Comparison of ENCODE assay signal across 8 mouse cellular contexts in the genomic region with DNA sequence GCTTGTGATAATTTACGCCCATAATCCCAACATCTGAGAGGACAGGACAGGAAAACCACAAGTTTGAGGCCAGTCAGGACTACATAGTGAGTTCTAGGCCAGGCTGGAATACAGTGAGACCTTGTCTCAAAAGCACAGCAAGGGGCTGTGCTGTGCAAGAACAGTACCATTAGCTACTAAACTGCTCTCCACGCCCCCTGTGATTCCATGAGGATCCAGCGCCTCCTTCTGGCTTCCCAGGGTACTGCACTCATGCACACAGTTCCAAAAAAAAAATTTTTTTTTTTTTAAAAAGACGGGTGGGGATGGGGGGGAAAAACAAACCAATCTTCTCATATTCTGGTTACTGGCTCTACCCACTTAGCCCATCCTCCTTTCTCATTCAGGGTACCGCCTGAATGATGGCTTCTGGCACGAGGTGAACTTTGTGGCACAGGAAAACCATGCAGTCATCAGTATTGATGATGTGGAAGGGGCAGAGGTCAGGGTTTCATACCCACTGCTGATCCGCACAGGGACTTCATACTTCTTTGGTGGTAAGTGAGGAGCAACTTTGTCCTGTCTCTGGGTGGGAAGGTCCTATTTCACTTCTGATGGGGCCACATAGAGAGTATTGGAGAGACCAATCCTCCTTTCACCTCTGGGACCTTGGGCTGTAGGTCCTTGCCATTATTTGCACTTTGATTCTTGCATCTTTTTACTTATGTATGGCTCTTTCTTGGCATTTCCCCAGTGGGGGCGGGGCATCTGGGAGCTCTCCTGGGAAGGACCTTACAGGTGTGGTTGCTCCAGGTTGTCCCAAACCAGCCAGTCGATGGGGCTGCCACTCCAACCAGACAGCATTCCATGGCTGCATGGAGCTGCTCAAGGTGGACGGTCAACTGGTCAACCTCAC. TPM values are rescaled to one million over a fixed set of nuclear protein-coding genes. Genes with fewer than 3 reads are reported as not detected.
DNase-seq lines count a peak whose midpoint lies in the region; ATAC-seq and TF ChIP-seq lines count a peak whose summit lies in the region.

No protein-coding gene starts in this region.

- H3K9ac ChIP-seq in hindbrain, embryonic 16.5 days (ENCODE audit: low read depth, low read length), result no peak overlapping the region
- H3K9ac ChIP-seq in intestine, embryonic 16.5 days (ENCODE audit: low read depth, low read length), result no peak overlapping the region
- no peak overlapping the region for H3K9ac ChIP-seq in midbrain, postnatal 0 days (replicated peaks; ENCODE audit: low read length, poor library complexity, severe bottlenecking)

- peak; percentile 74 for DNase-seq in hindbrain, embryonic 10.5 days (ENCODE audit: low spot score)
- DNase-seq in urinary bladder, adult 2 months (ENCODE audit: low spot score), result peak; percentile 51
- no peak for DNase-seq in urinary bladder, postnatal 10 days (ENCODE audit: low spot score)
- peak; percentile 90 to 95 for DNase-seq in cerebellum, postnatal 10 days
- DNase-seq in midbrain, postnatal 0 days (ENCODE audit: low spot score), result peak; percentile 82
- no peak for DNase-seq in right cerebral cortex, postnatal 36 days (ENCODE audit: low spot score in 2 of 2)

- H3K4me2 ChIP-seq in hindbrain, embryonic 16.5 days (ENCODE audit: low read length), result no peak overlapping the region
- H3K4me2 ChIP-seq in intestine, embryonic 16.5 days (ENCODE audit: low read depth, low read length), result no peak overlapping the region
- no peak overlapping the region for H3K4me2 ChIP-seq in midbrain, postnatal 0 days (ENCODE audit: low read depth, low read length, poor library complexity, severe bottlenecking)

- H3K4me1 ChIP-seq in hindbrain, embryonic 10.5 days (replicated peaks), result peaks cover 39% of the 10 kb centered on the region
- H3K4me1 ChIP-seq in hindbrain, embryonic 16.5 days (ENCODE audit: control insufficient read depth, insufficient read depth, low read depth, low read length), result peaks cover 22% of the 10 kb centered on the region
- peaks cover 9% of the 10 kb centered on the region; the same call in 1 of the 2 replicates for H3K4me1 ChIP-seq in intestine, embryonic 16.5 days (ENCODE audit: control insufficient read depth, insufficient read depth, low read length)
- H3K4me1 ChIP-seq in midbrain, postnatal 0 days (ENCODE audit: insufficient read depth, low read length), result 0 out of 2 replicates have a peak, but pooled peaks cover 4% of the 10 kb centered on the region

- peaks cover 62% of the 10 kb centered on the region for H3K27me3 ChIP-seq in hindbrain, embryonic 10.5 days (ENCODE audit: insufficient read depth, poor library complexity, severe bottlenecking)
- peaks cover 6% of the 10 kb centered on the region for H3K27me3 ChIP-seq in hindbrain, embryonic 16.5 days (replicated peaks; ENCODE audit: control insufficient read depth, insufficient read depth, low read length)
- H3K27me3 ChIP-seq in intestine, embryonic 16.5 days (replicated peaks; ENCODE audit: control insufficient read depth, insufficient read depth, low read length), result peaks cover 4% of the 10 kb centered on the region; the same call in 1 of the 2 replicates
- H3K27me3 ChIP-seq in midbrain, postnatal 0 days (ENCODE audit: insufficient read depth, low read length), result 0 out of 2 replicates have a peak, but pooled peaks cover 7% of the 10 kb centered on the region

- no peak overlapping the region for H3K27ac ChIP-seq in hindbrain, embryonic 10.5 days
- no peak overlapping the region for H3K27ac ChIP-seq in hindbrain, embryonic 16.5 days (ENCODE audit: low read depth, low read length)
- no peak overlapping the region for H3K27ac ChIP-seq in intestine, embryonic 16.5 days (ENCODE audit: low read length)
- H3K27ac ChIP-seq in midbrain, postnatal 0 days (ENCODE audit: low read depth, low read length), result no peak overlapping the region

- no peak for ATAC-seq in hindbrain, embryonic 16.5 days
- ATAC-seq in intestine, embryonic 16.5 days, result peak; percentile 29; the same call in 1 of the 2 replicates
- no peak for ATAC-seq in midbrain, postnatal 0 days (ENCODE audit: low FRiP score)

- no peaks in the 10 kb centered on the region for H3K36me3 ChIP-seq in hindbrain, embryonic 10.5 days
- H3K36me3 ChIP-seq in hindbrain, embryonic 16.5 days (ENCODE audit: control insufficient read depth, insufficient read depth, low read length), result 0 out of 2 replicates have a peak, but pooled peaks cover 3% of the 10 kb centered on the region
- no peaks in the 10 kb centered on the region for H3K36me3 ChIP-seq in intestine, embryonic 16.5 days (ENCODE audit: control insufficient read depth, insufficient read depth, low read length)
- peaks cover 32% of the 10 kb centered on the region for H3K36me3 ChIP-seq in midbrain, postnatal 0 days (ENCODE audit: insufficient read depth, low read length)

- 42% methylated on average over 10 of the region's 10 CpGs for WGBS in hindbrain, embryonic 10.5 days
- WGBS in hindbrain, embryonic 16.5 days, result 40% methylated on average over 10 of the region's 10 CpGs
- 42% methylated on average over 10 of the region's 10 CpGs for WGBS in intestine, embryonic 16.5 days
- 43% methylated on average over 10 of the region's 10 CpGs for WGBS in midbrain, postnatal 0 days

- H3K9me3 ChIP-seq in hindbrain, embryonic 10.5 days, result no peaks in the 10 kb centered on the region
- H3K9me3 ChIP-seq in hindbrain, embryonic 16.5 days (ENCODE audit: control insufficient read depth, low read length), result no peaks in the 10 kb centered on the region
- no peaks in the 10 kb centered on the region for H3K9me3 ChIP-seq in intestine, embryonic 16.5 days (ENCODE audit: control insufficient read depth, low read length)
- no peaks in the 10 kb centered on the region for H3K9me3 ChIP-seq in midbrain, postnatal 0 days (ENCODE audit: low read length)

- no peak overlapping the region for H3K4me3 ChIP-seq in hindbrain, embryonic 10.5 days
- H3K4me3 ChIP-seq in hindbrain, embryonic 16.5 days (ENCODE audit: low read length), result no peak overlapping the region
- H3K4me3 ChIP-seq in intestine, embryonic 16.5 days (ENCODE audit: low read length), result no peak overlapping the region
- H3K4me3 ChIP-seq in midbrain, postnatal 0 days (ENCODE audit: low read depth, low read length), result no peak overlapping the region

- peak; percentile 89 for TF ChIP-seq CTCF in midbrain, postnatal 0 days (IDR thresholded peaks at IDR 0.05)

RNA-seq across cellular contexts. Expression of a gene that starts 5.8 kb away (rescaled TPM):
- polyA plus RNA-seq in hindbrain, embryonic 10.5 days (2016; fragmentation: Nextera tagmentation; extraction: Ambion mirVana), result 0.15 and 0.20 TPM in 2 replicates
- polyA plus RNA-seq in hindbrain, embryonic 16.5 days (2015; fragmentation: Nextera tagmentation; extraction: Ambion mirVana), result 0.32 and 0.60 TPM in 2 replicates
- 0.19 and 0.21 TPM in 2 replicates for polyA plus RNA-seq in urinary bladder, adult 2 months (2012; rRNA removed)
- 0.20 and 0.29 TPM in 2 replicates for polyA plus RNA-seq in intestine, embryonic 16.5 days (2015; fragmentation: Nextera tagmentation; extraction: Ambion mirVana)
- 0.61 and 1.4 TPM in 2 replicates for total RNA-seq in midbrain, postnatal 0 days (2014; rRNA removed)
- polyA plus RNA-seq in midbrain, postnatal 0 days (2015; fragmentation: Nextera tagmentation; extraction: Ambion mirVana), result 0.75 and 0.83 TPM in 2 replicates

RNA-seq across cellular contexts. Expression of a gene that starts 9.9 kb away (rescaled TPM):
- polyA plus RNA-seq in hindbrain, embryonic 10.5 days (2016; fragmentation: Nextera tagmentation; extraction: Ambion mirVana), result 5.8 and 11.8 TPM in 2 replicates
- 9.3 and 9.5 TPM in 2 replicates for polyA plus RNA-seq in hindbrain, embryonic 16.5 days (2015; fragmentation: Nextera tagmentation; extraction: Ambion mirVana)
- polyA plus RNA-seq in urinary bladder, adult 2 months (2012; rRNA removed), result 33.9 and 35.6 TPM in 2 replicates
- 9.2 and 10.1 TPM in 2 replicates for polyA plus RNA-seq in intestine, embryonic 16.5 days (2015; fragmentation: Nextera tagmentation; extraction: Ambion mirVana)
- 13.7 and 23.4 TPM in 2 replicates for total RNA-seq in midbrain, postnatal 0 days (2014; rRNA removed)
- polyA plus RNA-seq in midbrain, postnatal 0 days (2015; fragmentation: Nextera tagmentation; extraction: Ambion mirVana), result 5.8 and 6.2 TPM in 2 replicates

RNA-seq across cellular contexts. Expression of a gene that starts 10.8 kb away (rescaled TPM):
- polyA plus RNA-seq in hindbrain, embryonic 10.5 days (2016; fragmentation: Nextera tagmentation; extraction: Ambion mirVana), result 0.29 and 0.71 TPM in 2 replicates
- polyA plus RNA-seq in hindbrain, embryonic 16.5 days (2015; fragmentation: Nextera tagmentation; extraction: Ambion mirVana), result 8.7 and 11.2 TPM in 2 replicates
- 4.2 and 5.8 TPM in 2 replicates for polyA plus RNA-seq in urinary bladder, adult 2 months (2012; rRNA removed)
- 0.86 and 0.87 TPM in 2 replicates for polyA plus RNA-seq in intestine, embryonic 16.5 days (2015; fragmentation: Nextera tagmentation; extraction: Ambion mirVana)
- 12.5 and 15.0 TPM in 2 replicates for total RNA-seq in midbrain, postnatal 0 days (2014; rRNA removed)
- polyA plus RNA-seq in midbrain, postnatal 0 days (2015; fragmentation: Nextera tagmentation; extraction: Ambion mirVana), result 3.0 and 3.2 TPM in 2 replicates

RNA-seq across cellular contexts. Expression of a gene that starts 25.4 kb away (rescaled TPM):
- 2.8 and 4.8 TPM in 2 replicates for polyA plus RNA-seq in hindbrain, embryonic 10.5 days (2016; fragmentation: Nextera tagmentation; extraction: Ambion mirVana)
- 56.9 and 60.3 TPM in 2 replicates for polyA plus RNA-seq in hindbrain, embryonic 16.5 days (2015; fragmentation: Nextera tagmentation; extraction: Ambion mirVana)
- polyA plus RNA-seq in urinary bladder, adult 2 months (2012; rRNA removed), result 3.3 and 5.0 TPM in 2 replicates
- 3.9 and 4.2 TPM in 2 replicates for polyA plus RNA-seq in intestine, embryonic 16.5 days (2015; fragmentation: Nextera tagmentation; extraction: Ambion mirVana)
- 38.4 and 40.6 TPM in 2 replicates for total RNA-seq in midbrain, postnatal 0 days (2014; rRNA removed)
- 86.1 and 93.8 TPM in 2 replicates for polyA plus RNA-seq in midbrain, postnatal 0 days (2015; fragmentation: Nextera tagmentation; extraction: Ambion mirVana)

RNA-seq across cellular contexts. Expression of a gene that starts 45.2 kb away (rescaled TPM):
- 13.1 TPM in 2 replicates for polyA plus RNA-seq in hindbrain, embryonic 10.5 days (2016; fragmentation: Nextera tagmentation; extraction: Ambion mirVana)
- polyA plus RNA-seq in hindbrain, embryonic 16.5 days (2015; fragmentation: Nextera tagmentation; extraction: Ambion mirVana), result 30.0 and 32.4 TPM in 2 replicates
- 45.0 and 45.7 TPM in 2 replicates for polyA plus RNA-seq in urinary bladder, adult 2 months (2012; rRNA removed)
- 16.2 and 18.8 TPM in 2 replicates for polyA plus RNA-seq in intestine, embryonic 16.5 days (2015; fragmentation: Nextera tagmentation; extraction: Ambion mirVana)
- 26.5 and 40.0 TPM in 2 replicates for total RNA-seq in midbrain, postnatal 0 days (2014; rRNA removed)
- polyA plus RNA-seq in midbrain, postnatal 0 days (2015; fragmentation: Nextera tagmentation; extraction: Ambion mirVana), result 25.4 and 25.9 TPM in 2 replicates

Comparison
In these comparisons a context has a peak if more than half of its experiments do, and no peak if none do; other contexts are left out.
1. DNase-seq: peak in hindbrain, embryonic 10.5 days (single experiment), urinary bladder, adult 2 months (single experiment), cerebellum, postnatal 10 days (2 of 2) and midbrain, postnatal 0 days (single experiment); none in urinary bladder, postnatal 10 days (single experiment) and right cerebral cortex, postnatal 36 days (0 of 2).